ENCODE assay signal across 8 mouse cellular contexts in the genomic region with DNA sequence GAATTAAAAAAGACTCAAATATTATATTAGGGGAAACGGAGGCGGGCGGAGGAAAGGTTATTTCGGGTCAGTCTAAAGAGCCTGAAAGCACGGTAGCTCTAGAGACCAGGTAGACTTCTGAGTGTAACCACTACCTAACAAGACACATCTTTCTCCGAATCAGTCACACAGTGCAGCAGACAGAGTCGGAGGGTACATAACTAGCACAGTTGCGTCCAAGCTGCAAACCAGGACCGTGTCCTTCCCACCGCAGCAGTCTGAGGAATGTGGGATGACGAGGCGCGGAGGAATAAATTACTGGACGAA. TPM values are rescaled to one million over a fixed set of nuclear protein-coding genes. Genes with fewer than 3 reads are reported as not detected.
A peak's percentile ranks its signal among the peaks of the same experiment; 100 is the strongest.
DNase-seq lines count a peak whose midpoint lies in the region; ATAC-seq and TF ChIP-seq lines count a peak whose summit lies in the region.

No protein-coding gene starts in this region.

- peak overlapping the region; percentile 81 for H3K4me3 ChIP-seq in lung, adult 2 months (replicated peaks; ENCODE audit: extremely low read depth, low read depth, low read length)
- H3K4me3 ChIP-seq in embryonic fibroblast, embryonic 13.5 days (ENCODE audit: insufficient read depth, low read length): peak overlapping the region; percentile 62
- H3K4me3 ChIP-seq in limb, embryonic 12.5 days (replicated peaks): peak overlapping the region; percentile 88
- H3K4me3 ChIP-seq in neural tube, embryonic 15.5 days (replicated peaks): peak overlapping the region; percentile 93

- peak overlapping the region; percentile 80 for H3K9ac ChIP-seq in limb, embryonic 12.5 days (replicated peaks)
- peak overlapping the region; percentile 93 for H3K9ac ChIP-seq in neural tube, embryonic 15.5 days (replicated peaks)

- no peaks in the 10 kb centered on the region for H3K9me3 ChIP-seq in limb, embryonic 12.5 days
- no peaks in the 10 kb centered on the region for H3K9me3 ChIP-seq in neural tube, embryonic 15.5 days (replicated peaks)

- H3K4me1 ChIP-seq in lung, adult 2 months (ENCODE audit: control insufficient read depth, insufficient read depth, low read length): no peaks in the 10 kb centered on the region
- peaks cover 6% of the 10 kb centered on the region for H3K4me1 ChIP-seq in embryonic fibroblast, embryonic 13.5 days (ENCODE audit: control insufficient read depth, insufficient read depth, low read length)
- H3K4me1 ChIP-seq in limb, embryonic 12.5 days (replicated peaks): peaks cover 5% of the 10 kb centered on the region
- H3K4me1 ChIP-seq in neural tube, embryonic 15.5 days: peaks cover 30% of the 10 kb centered on the region

- peak overlapping the region; percentile 87 for H3K4me2 ChIP-seq in limb, embryonic 12.5 days
- peak overlapping the region; percentile 88 for H3K4me2 ChIP-seq in neural tube, embryonic 15.5 days

- no peak for ATAC-seq in limb, embryonic 12.5 days (ENCODE audit: insufficient number of reproducible peaks, insufficient read depth, low FRiP score, low TSS enrichment, low read depth)
- ATAC-seq in neural tube, embryonic 15.5 days (ENCODE audit: low FRiP score): peak; percentile 42
- no peak for ATAC-seq in activated CD4-positive, CD25-positive, alpha-beta regulatory T cell, adult 4 months

- no peak for DNase-seq in lung, adult 2 months
- no peak for DNase-seq in lung, postnatal 10 days
- DNase-seq in urinary bladder, postnatal 10 days (ENCODE audit: low spot score): no peak
- DNase-seq in Muller cell, postnatal 12 days (ENCODE audit: inconsistent ontology term): no peak

- TF ChIP-seq CTCF in lung, adult 2 months (IDR thresholded peaks at IDR 0.05; ENCODE audit: insufficient read depth, low read length): no peak
- TF ChIP-seq CTCF in embryonic fibroblast, embryonic 13.5 days (IDR thresholded peaks at IDR 0.05; ENCODE audit: borderline replicate concordance, insufficient read depth, low read length): no peak

- H3K27me3 ChIP-seq in limb, embryonic 12.5 days: no peaks in the 10 kb centered on the region
- no peaks in the 10 kb centered on the region for H3K27me3 ChIP-seq in neural tube, embryonic 15.5 days (replicated peaks)

- no peak for TF ChIP-seq POLR2A in lung, adult 2 months (IDR thresholded peaks at IDR 0.05; ENCODE audit: borderline replicate concordance, extremely low read depth, low read depth, low read length)
- TF ChIP-seq POLR2A in embryonic fibroblast, embryonic 13.5 days (IDR thresholded peaks at IDR 0.05; ENCODE audit: low read depth, low read length): peak; percentile 52; the same call in 1 of the 2 replicates

- WGBS in lung, adult 2 months: 13% methylated on average over 14 of the region's 14 CpGs
- WGBS in limb, embryonic 12.5 days: 20% methylated on average over 14 of the region's 14 CpGs
- WGBS in neural tube, embryonic 15.5 days: 20% methylated on average over 14 of the region's 14 CpGs

- H3K27ac ChIP-seq in embryonic fibroblast, embryonic 13.5 days (ENCODE audit: insufficient read depth, low read length): peak overlapping the region; percentile 73
- peak overlapping the region; percentile 87 for H3K27ac ChIP-seq in limb, embryonic 12.5 days
- peak overlapping the region; percentile 95 for H3K27ac ChIP-seq in neural tube, embryonic 15.5 days (replicated peaks)

- H3K36me3 ChIP-seq in limb, embryonic 12.5 days: no peaks in the 10 kb centered on the region
- H3K36me3 ChIP-seq in neural tube, embryonic 15.5 days: 0 out of 2 replicates have a peak, but pooled peaks cover 6% of the 10 kb centered on the region

RNA-seq across cellular contexts. Expression of a gene that starts 0.8 kb away (rescaled TPM):
- polyA plus RNA-seq in lung, adult 2 months (2012; rRNA removed): 4.9 and 5.2 TPM in 2 replicates
- polyA plus RNA-seq in embryonic fibroblast, embryonic 13.5 days (2011; ENCODE audit: insufficient read length, low read depth, missing spikeins): 14.0 and 15.4 TPM in 2 replicates
- polyA plus RNA-seq in limb, embryonic 12.5 days (2016; fragmentation: Nextera tagmentation; extraction: Ambion mirVana): 5.6 and 5.7 TPM in 2 replicates
- polyA plus RNA-seq in neural tube, embryonic 15.5 days (2015; fragmentation: Nextera tagmentation; extraction: Ambion mirVana): 8.4 and 9.0 TPM in 2 replicates
- 1 to 10 TPM; 6.2 to 6.7 TPM for polyA plus RNA-seq in activated CD4-positive, CD25-positive, alpha-beta regulatory T cell, adult 4 months (2017; shearing (Covaris generic))

RNA-seq across cellular contexts. Expression of a gene that starts 0.9 kb away (rescaled TPM):
- 22.9 and 29.3 TPM in 2 replicates for polyA plus RNA-seq in lung, adult 2 months (2012; rRNA removed)
- 30.3 and 47.0 TPM in 2 replicates for polyA plus RNA-seq in embryonic fibroblast, embryonic 13.5 days (2011; ENCODE audit: insufficient read length, low read depth, missing spikeins)
- polyA plus RNA-seq in limb, embryonic 12.5 days (2016; fragmentation: Nextera tagmentation; extraction: Ambion mirVana): 7.9 and 8.6 TPM in 2 replicates
- 12.7 and 12.8 TPM in 2 replicates for polyA plus RNA-seq in neural tube, embryonic 15.5 days (2015; fragmentation: Nextera tagmentation; extraction: Ambion mirVana)
- polyA plus RNA-seq in activated CD4-positive, CD25-positive, alpha-beta regulatory T cell, adult 4 months (2017; shearing (Covaris generic)): 10 to 100 TPM; 22.1 to 25.8 TPM
